Mouse (Mus musculus) kidney, adult 8-10 months (tissue): Measurements from ENCODE around the gene Prdm2.
A peak's percentile ranks its signal among the peaks of the same experiment; 100 is the strongest.

Source experiments
- DNase-seq, 2 experiments: peaks; one replicate each; pipeline ENCODE4 v3.0.0; 2022

The Prdm2 gene

GRCm38 (mm10) chr4:143147666-143148065 lies 65.1 kb downstream of the Prdm2 start:
- no peak for DNase-seq

DNA sequence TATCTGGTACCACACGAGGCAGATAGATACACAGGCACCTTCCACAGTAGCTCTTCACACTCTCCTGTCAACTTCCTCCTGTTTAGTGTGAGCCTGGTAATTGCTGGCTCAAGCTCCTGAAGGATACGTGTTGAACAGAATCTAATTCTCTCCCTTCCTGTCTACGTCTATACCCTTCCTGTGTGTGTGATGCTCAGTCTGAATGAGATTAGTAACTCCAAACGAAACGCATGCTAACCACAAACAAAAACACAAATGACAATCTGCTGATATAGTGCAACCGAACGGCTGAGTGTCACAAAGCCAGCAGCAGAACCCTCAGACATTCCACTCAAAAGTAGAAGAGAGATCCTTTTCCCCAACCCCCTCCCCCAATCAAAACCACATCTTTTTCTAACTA lies 69.2 kb downstream of the Prdm2 start:
- no peak for DNase-seq

DNA sequence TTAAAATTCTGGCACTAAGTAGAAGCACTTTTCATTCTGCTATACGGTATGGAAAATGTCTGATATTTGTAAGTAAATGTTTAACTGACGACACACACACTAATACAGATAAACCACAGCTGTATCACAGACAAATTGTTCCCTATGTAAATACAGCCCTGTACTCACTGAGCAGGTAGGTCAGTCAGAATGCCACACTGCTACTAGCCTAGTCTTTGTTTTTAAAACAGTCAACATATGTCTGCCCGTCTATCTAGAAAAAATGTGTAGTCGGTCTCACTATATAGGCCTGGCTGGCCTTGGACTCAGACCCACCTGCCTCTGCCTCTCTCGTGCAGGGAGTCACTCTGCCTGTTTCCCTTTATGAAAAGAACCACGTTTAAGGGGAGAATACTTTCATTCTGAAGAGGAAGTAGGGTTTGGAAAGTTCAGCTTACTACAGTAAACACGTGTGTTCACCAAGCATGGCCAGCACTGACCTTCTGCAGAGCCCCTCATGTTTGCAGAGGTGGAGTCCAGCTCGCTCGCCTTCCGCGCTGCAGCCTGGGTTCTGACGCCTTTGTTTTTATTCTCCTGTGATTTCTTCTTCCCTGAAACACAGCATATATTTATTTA lies 71.0 kb downstream of the Prdm2 start:
- no peak for DNase-seq

DNA sequence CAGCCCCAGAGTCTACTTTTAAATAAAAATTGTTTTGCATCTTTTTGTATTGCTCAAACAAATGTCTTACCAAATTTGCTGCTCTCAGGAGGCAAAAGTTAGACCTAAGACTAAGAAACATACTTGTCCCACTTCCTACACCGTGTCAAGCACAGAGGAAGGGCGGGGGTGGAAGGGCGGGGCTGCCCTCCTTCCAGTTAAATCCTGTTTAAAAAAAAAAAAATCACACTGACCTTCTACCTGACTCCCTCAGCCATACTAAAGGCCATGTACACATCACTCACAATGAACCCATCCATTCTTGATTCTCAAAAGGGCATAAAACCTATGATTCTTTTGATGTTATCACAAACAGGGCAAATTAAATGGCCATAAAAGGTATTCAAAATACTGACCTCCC lies 71.9 kb downstream of the Prdm2 start:
- no peak for DNase-seq

DNA sequence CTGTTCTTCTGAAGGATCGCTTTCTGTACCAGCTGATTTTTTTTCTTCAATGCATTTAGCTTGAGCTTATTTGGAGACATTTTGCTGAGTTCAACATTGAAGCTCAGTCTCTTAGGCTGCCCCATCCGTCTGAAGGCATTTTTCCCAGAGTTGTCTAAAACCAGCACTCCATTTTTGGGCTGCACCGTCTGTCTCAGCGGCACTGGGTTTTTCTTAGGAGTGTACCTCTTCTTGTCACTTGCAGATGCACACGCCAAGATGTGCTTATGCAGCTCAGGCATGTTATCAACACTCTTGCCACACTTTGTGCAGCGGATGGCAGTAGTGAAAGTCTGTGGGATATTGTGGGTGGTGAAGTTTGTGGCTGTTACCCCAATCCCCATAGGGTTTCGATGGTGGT lies 80.4 kb downstream of the Prdm2 start:
- DNase-seq: no peak

- no peak for DNase-seq
Observed at GRCm38 (mm10) chr4:143130441-143130840, 82.4 kb downstream of the Prdm2 start.

- no peak for DNase-seq
Observed at GRCm38 (mm10) chr4:143129261-143129760, 83.5 kb downstream of the Prdm2 start.

DNA sequence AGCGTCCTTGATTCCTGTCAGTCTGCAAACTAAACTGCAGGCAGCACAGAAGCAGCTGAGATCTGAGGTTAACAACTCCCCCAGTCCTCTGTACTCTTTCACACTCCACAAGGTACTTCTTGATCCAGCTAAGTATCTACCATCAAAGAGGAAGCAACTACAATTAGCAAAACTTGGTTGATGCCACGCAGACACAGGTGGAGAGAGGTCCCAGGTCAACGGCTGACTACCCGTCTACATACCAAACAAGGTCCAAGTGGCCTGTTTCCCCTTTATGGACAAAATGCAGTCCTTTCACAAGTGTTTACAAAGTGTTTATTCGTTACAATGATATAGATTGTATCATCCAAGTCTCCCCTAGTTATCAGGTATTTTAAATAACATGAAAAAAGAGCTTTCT lies 85.6 kb downstream of the Prdm2 start:
- DNase-seq: no peak

DNA sequence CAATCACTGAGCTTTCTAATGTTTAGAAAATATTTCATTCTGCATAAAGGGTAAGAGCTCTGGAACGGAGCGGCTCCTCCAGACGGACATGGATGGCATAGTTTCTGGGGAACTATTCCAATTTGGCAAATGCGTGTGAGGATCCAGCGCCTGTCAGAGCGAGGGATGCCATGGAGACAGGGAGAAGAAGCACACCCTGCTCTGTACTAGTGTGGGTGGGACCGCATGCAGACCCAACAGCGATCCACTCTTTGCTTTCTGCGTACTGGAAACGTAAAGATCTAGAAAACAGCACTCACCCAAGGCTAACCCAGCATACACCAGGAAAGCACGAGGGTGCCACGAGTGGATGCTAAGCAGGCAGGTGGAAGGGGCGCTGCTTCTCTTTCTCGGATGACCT lies 86.3 kb downstream of the Prdm2 start:
- DNase-seq: no peak

DNA sequence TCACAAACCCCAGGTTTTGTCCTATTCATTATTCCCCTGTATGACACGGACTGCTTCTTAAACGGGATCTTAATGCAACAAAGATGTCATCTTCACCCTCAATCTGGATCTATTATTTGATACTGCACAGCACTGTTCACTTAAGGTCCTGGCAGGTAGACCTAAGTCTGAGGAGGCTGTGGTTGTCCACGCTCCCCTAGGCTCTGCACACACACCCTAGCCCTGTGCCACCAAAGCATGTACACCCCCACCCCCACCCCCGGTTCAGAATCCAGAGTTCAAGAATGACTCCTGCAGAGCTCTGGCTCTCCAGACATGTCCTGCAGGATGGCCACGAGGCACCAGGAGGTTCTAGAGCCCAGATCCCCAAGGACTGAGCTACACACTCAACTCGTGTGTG lies 87.5 kb downstream of the Prdm2 start:
- no peak for DNase-seq

DNA sequence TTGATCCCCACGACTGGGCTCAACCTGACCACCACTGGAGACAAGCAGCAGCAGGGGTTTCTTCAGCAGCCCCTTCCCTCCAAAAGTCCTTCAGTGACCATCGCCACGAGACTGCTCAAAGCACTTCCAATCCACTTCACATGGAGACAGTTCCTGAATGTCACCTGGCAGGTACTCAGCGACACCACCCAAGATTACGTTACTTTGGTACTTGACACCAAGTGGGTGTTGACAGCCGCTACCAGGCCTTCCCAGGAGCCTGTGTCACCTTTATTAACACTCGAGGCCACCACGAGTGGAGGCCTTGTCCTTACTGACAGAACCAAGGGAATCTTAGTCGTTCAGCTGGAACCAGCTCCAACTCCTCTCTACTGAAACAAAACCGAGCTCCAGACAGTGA lies 89.8 kb downstream of the Prdm2 start:
- no peak for DNase-seq

- no peak for DNase-seq
Observed at GRCm38 (mm10) chr4:143121174-143121573, 91.6 kb downstream of the Prdm2 start.

DNA sequence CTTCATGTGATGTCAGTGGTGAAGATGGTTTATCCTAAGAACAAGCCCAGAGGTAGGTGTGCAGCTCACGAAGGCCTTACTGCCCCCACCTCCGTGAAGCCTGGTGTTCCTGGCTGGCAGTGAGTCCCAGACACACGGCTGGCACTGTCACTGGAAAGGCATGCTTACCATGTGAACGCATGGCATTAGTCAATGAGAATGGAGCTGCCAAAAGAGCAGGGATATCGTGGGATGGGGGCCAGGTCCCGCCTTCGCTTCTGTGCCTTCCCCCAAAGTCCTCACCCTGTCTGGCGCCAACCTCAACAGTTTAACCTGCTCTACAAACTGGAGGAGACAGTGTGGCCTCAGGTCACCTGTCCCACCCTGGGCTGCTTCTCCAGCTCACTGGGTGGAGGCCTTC lies 92.8 kb downstream of the Prdm2 start:
- no peak for DNase-seq

DNA sequence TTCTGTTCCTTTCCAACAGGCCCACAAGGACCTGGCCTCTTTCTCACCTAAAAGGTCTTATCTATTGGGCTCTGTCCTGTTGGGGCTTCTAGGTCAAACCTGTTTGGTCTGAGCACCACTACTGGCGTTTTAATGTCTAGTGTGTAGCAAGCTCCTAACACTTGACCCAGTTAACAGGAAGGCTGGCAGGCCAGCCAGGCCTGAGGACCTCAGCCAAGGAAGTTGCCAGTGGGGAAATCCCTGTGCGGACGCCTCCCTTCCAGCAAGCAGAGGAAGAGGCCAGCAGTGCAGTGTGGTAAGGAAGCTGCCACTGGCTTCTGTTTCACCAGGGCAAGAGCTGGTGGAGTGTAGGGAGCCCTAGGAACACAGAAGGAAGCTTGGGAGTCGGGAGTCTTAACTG lies 94.0 kb downstream of the Prdm2 start:
- DNase-seq: peak; percentile 32 to 48

GRCm38 (mm10) chr4:143115851-143116250 lies 96.9 kb downstream of the Prdm2 start:
- DNase-seq: no peak

DNA sequence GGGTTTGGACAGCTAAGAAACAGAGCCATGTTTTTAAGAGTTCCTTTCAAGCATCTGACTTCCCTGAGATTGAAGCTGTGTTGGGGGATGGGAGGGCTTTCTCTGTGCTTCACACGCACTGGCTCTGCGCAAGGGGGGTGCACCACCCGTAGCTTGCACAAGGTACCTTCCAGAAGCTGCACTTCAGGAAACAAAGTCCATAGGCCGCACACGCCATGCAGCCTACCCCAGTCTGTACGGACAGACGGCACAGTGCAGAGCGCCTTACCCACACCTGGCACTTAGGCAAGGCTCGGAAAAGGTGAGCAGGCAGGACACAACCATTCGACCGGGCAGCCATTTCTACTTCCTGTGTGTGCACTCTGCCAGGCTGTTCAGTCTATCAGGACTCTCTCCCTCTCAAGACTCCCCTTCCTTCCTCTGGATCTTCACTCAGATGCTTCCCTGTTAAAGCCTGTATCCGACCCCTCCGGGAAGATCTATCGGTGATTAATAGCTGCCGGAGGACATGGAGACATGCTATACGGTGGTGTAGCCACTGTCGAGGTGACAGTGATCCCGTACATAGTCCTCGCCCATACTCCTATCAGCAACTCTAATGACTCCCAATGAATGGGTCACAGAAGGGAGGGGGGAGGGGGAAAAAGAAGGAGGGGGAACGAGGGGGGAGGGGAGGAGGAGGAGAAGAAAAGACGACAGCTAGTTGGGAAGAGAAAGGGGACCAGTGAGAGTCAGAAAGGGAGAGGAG lies 98.4 kb downstream of the Prdm2 start:
- DNase-seq: no peak

- peak; percentile 30 to 65 for DNase-seq
Observed at GRCm38 (mm10) chr4:143112985-143113384, 99.8 kb downstream of the Prdm2 start.

GRCm38 (mm10) chr4:143112439-143112838 lies 100.4 kb downstream of the Prdm2 start:
- no peak for DNase-seq

DNA sequence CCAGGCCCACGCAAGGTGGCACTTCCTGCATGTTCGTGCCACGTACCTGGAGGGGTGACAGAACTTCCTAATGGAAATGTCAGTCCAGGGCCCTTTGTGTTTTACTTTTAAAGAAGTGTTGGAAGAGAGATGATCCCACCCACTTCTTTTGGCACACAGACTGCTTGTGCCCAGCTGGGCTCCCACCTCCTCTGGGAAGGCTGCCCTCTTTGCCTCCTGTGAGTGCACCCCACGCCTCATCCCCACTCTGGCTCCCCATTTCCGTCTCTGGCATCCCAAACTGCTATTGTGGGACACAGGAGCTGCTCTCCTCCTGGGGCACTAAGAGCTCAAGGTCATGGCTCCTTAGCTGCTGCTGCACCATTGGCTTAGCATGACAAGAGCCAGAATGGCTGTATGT lies 100.9 kb downstream of the Prdm2 start:
- no peak for DNase-seq

GRCm38 (mm10) chr4:143108552-143108951 lies 104.2 kb downstream of the Prdm2 start:
- peak; percentile 25 to 29 for DNase-seq

- DNase-seq: no peak
Observed at GRCm38 (mm10) chr4:143106971-143107370, 105.8 kb downstream of the Prdm2 start.

DNA sequence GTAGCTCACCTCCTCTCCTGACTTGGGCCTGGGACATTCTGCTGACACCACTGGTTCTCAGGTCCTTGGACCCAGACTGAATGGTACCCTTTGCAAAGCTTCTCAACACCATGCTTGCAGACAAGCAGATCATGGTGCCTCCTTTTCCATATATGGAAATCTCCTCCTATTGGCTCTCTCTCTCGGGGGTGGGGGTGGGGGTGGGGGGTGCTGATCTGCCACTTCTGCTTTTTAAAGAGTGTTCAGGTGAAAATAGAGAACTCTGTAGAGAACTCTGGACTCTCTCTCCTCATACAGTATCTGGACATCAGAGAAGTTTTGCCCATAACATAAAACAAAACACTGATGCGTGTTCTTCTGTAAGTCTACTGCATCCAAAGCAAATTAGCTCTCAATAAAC lies 106.2 kb downstream of the Prdm2 start:
- no peak for DNase-seq

DNA sequence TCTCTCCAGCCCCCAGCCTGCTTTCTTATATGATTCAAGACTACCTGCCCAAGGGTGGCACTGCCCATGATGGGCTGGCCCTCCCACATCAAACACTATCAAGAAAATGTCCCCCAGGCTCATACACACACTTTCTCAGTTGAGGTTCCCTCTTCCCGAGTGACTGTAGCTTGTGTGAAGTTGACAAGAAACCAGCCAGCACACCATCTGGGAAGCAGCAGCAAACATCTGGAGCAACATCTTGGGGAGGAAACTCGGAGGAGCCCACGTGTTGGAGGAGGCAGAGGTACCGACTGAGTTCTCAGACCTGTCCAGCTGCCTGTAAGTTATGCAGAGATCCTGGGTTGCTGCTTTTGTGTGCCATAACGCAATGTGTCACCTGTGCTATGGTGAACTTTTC lies 108.1 kb downstream of the Prdm2 start:
- DNase-seq: no peak

- DNase-seq: no peak
Observed at GRCm38 (mm10) chr4:143103811-143104210, 109.0 kb downstream of the Prdm2 start.

GRCm38 (mm10) chr4:143100157-143100556 lies 112.6 kb downstream of the Prdm2 start:
- no peak for DNase-seq
